Mouse (Mus musculus): Measurements from ENCODE around the gene Gdf15. TPM values are rescaled to one million over a fixed set of nuclear protein-coding genes. Genes with fewer than 3 reads are reported as not detected.
A peak's percentile ranks its signal among the peaks of the same experiment; 100 is the strongest.
"Not testable (repeated sequence)": the region's sequence is repeated elsewhere in the genome, so short reads cannot be mapped to it uniquely, and the experiment has no call there.

Gdf15 gene
- polyA plus RNA-seq, 1 experiment, result not detected

DNA sequence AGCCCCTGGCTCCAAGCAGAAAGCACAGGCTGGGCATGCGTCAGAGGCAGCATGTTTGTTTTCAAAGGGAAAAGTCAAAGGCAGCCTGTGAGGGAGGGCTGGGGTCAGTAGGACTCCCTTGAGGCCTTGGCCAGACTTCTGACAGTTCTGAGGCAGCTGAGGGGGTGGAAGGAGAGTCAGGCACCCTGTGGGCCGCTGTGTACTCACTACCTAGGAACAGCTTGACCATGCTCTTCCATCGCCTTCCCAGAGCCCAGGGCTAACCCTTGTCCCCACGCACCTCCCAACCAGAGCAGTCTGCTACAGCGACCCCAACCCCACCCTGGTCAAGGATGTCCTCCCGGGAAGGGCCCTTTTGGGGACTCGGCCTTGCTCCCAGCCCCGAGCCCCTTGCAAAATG is 39.1 kb downstream of the Gdf15 start:
- Histone ChIP-seq H3K4me1 (ENCODE audit: control insufficient read depth, insufficient read depth, low read length) (peaks cover 1% of the 10 kb centered on the region; the same call in 1 of the 2 replicates), H3K4me3 (replicated peaks; ENCODE audit: control insufficient read depth, low read depth, low read length) (no peak overlapping the region), H3K27ac (ENCODE audit: control insufficient read depth, insufficient read depth, low read depth, low read length, poor library complexity) (no peak overlapping the region)
- WGBS, result 78% methylated on average over 8 of the region's 8 CpGs
- TF ChIP-seq POLR2A (IDR thresholded peaks at IDR 0.05; ENCODE audit: borderline replicate concordance, control insufficient read depth, low read depth, low read length) (no peak), CTCF (IDR thresholded peaks at IDR 0.05; ENCODE audit: control insufficient read depth, insufficient read depth, low read length) (no peak)

DNA sequence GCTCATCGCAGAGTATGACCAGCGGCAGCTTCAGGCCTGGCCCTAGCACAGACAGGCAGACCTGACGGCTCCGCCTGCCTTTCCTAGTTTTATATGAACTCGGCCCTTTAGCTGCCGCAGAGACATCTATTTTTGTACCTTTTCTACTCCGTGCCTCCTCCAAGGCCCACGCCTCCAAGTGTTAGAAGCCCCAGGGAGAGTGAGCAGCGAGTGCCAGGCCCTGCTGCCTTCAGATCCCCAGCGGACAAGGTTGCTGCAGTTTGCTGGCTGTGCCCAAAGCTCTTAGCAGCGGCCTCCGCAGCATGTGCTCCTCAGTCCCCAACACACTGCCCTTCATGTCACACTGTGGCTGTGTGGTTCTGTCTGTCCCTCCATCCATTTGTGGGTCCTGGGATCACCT is 40.7 kb downstream of the Gdf15 start:
- no peak overlapping the region for H3K27ac ChIP-seq (ENCODE audit: control insufficient read depth, insufficient read depth, low read depth, low read length, poor library complexity)
- TF ChIP-seq POLR2A (IDR thresholded peaks at IDR 0.05; ENCODE audit: borderline replicate concordance, control insufficient read depth, low read depth, low read length) (no peak), CTCF (IDR thresholded peaks at IDR 0.05; ENCODE audit: control insufficient read depth, insufficient read depth, low read length) (no peak)
- peaks cover 1% of the 10 kb centered on the region; the same call in 1 of the 2 replicates for H3K4me1 ChIP-seq (ENCODE audit: control insufficient read depth, insufficient read depth, low read length)
- 91% methylated on average over 12 of the region's 12 CpGs for WGBS
- H3K4me3 ChIP-seq (replicated peaks; ENCODE audit: control insufficient read depth, low read depth, low read length), result no peak overlapping the region

DNA sequence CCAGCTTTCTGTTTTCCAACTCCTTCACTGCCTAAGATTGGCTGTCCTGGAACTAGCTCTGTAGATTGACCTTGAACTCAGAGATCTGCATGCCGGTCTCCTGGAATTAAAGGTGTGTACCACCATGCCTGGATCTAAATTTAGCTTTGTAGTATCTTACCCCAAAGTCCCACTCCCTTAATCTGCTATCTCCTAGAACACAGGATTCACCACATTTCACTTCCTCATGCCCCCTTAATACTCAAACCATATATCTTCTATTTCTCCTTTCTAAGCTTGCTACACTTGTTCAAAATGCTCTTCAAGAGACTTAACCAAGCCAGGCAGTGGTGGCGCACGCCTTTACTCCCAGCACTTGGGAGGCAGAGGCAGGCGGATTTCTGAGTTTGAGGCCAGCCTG is 44.3 kb downstream of the Gdf15 start:
- not testable (repeated sequence) for H3K27ac ChIP-seq (ENCODE audit: control insufficient read depth, insufficient read depth, low read depth, low read length, poor library complexity); H3K4me1 ChIP-seq (ENCODE audit: control insufficient read depth, insufficient read depth, low read length)
- WGBS, result 80% methylated on average over 4 of the region's 4 CpGs

DNA sequence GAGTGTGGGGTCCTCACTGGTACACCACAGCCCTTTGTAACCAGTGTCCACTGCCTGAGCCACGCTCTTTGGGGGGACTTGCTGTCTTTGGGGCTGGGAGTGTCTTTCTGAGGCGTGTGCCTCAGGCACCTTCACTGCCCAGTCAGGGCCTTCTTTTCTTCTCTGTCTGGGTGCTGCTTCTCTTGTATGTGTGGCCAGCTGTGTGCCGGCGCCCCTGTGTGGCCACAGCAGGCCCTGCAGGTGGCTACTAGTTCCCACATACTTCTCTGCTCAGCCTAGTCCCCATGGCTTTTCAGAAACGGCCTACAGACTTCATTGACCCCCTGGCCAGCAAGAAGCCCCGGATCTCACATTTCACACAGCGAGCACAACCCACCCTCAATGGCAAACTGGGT is 47.0 kb downstream of the Gdf15 start:
- no peak overlapping the region for H3K27ac ChIP-seq (ENCODE audit: control insufficient read depth, insufficient read depth, low read depth, low read length, poor library complexity)
- H3K4me1 ChIP-seq (ENCODE audit: control insufficient read depth, insufficient read depth, low read length), result no peaks in the 10 kb centered on the region
- 42% methylated on average over 7 of the region's 7 CpGs for WGBS
- H3K4me3 ChIP-seq (replicated peaks; ENCODE audit: control insufficient read depth, low read depth, low read length), result no peak overlapping the region
- TF ChIP-seq POLR2A (IDR thresholded peaks at IDR 0.05; ENCODE audit: borderline replicate concordance, control insufficient read depth, low read depth, low read length) (no peak), CTCF (IDR thresholded peaks at IDR 0.05; ENCODE audit: control insufficient read depth, insufficient read depth, low read length) (peak; percentile 83)

More for the DNA sequence above, 44.3 kb downstream of the Gdf15 start:
- not testable (repeated sequence) for H3K4me3 ChIP-seq (replicated peaks; ENCODE audit: control insufficient read depth, low read depth, low read length)

DNA sequence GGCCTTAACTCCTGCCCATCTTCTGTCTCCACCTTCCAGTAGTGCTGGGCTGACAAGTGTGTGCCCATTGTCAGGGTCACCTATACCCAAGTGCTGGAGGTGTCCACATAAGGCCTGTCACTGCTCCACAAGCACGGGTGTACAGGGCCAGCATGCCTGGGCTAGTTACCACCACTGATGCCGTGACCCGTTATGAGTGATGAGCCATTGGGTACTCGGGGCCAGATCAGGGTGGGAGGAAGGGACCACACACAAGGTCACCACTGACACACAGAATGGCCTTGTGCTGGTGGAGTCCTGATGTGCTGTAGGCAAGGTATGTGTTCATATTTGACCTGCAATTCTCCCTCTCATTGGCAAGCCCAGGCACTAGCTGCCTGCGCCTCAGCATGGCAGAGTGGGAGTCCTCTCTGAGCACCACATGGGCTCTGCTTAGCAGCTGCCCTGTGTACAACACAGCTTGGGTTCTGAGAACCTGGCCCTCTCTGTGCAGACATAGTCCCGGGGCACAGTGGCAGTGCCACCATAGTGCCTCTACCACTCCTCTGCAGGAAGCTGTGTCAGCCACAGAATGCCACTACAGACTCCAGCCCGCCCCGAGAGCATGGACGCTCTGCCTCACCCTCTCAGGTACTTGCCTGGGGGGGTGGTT is 47.5 kb downstream of the Gdf15 start:
- TF ChIP-seq CTCF (IDR thresholded peaks at IDR 0.05; ENCODE audit: control insufficient read depth, insufficient read depth, low read length), result no peak
- TF ChIP-seq POLR2A (IDR thresholded peaks at IDR 0.05; ENCODE audit: borderline replicate concordance, control insufficient read depth, low read depth, low read length), result no peak
- Histone ChIP-seq H3K4me3 (replicated peaks; ENCODE audit: control insufficient read depth, low read depth, low read length) (no peak overlapping the region), H3K27ac (ENCODE audit: control insufficient read depth, insufficient read depth, low read depth, low read length, poor library complexity) (no peak overlapping the region), H3K4me1 (ENCODE audit: control insufficient read depth, insufficient read depth, low read length) (no peaks in the 10 kb centered on the region)
- 91% methylated on average over 9 of the region's 9 CpGs for WGBS

DNA sequence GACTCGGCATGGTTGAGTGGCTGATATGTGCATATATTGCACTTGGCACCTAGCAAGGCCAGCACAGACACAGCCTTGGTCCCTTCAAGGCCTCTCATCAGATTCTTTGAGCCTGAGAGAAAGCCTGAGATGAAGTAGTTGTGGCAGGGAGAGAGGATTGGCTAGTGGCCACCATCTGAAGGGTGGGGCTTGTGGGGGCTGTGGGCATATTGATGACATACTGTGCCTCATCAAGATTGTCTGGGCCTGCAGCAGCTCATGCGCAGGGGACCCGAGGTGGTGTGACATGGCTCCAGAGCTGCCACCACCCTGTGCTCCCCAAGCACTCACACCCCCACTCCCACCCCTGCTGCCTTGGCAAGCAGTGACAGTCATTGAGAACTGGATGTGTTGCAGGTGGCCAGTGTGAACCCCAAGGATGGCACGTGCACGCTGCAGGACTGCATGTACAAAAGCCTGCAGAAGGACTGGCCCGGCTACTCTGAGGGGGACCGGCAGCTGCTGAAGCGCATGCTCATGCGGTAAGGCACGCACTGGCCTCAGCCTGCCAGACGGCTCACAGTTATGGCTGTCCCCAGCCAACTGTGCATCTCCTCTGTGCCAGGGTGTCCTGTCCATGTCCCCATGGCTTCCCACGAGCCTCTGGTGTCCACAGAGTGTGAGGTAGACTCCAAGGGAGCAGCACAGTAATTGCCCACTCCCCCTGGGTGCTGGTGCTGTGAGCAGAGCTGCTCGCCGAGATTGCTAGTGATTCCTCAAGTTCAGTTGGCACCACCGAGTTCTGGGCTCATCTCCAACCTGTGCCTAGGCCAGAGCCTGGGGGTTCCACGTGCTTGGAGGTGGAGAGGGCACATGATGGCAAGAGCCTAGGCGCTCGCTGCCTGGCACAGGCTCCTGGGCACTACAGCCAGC is 48.5 kb downstream of the Gdf15 start:
- Histone ChIP-seq H3K4me1 (ENCODE audit: control insufficient read depth, insufficient read depth, low read length) (no peaks in the 10 kb centered on the region), H3K4me3 (replicated peaks; ENCODE audit: control insufficient read depth, low read depth, low read length) (no peak overlapping the region), H3K27ac (ENCODE audit: control insufficient read depth, insufficient read depth, low read depth, low read length, poor library complexity) (no peak overlapping the region; the same call in 1 of the 2 replicates)
- WGBS, result 84% methylated on average over 18 of the region's 18 CpGs
- TF ChIP-seq CTCF (IDR thresholded peaks at IDR 0.05; ENCODE audit: control insufficient read depth, insufficient read depth, low read length), result no peak

Other genes starting within 250 kb of the Gdf15 start
- gene Crtc1, start 192.9 kb downstream of the Gdf15 start, polyA plus RNA-seq (2011; ENCODE audit: insufficient read depth, insufficient read length, low replicate concordance, missing spikeins), result 5.0 and 6.1 TPM in 2 replicates
- gene Klhl26, start 155.5 kb downstream of the Gdf15 start, polyA plus RNA-seq (2011; ENCODE audit: insufficient read depth, insufficient read length, low replicate concordance, missing spikeins), result 7.1 and 11.0 TPM in 2 replicates
- 1.3 TPM in 1 of 2 replicates, not detected in the other for gene Tmem59l, start 145.1 kb downstream of the Gdf15 start, polyA plus RNA-seq (2011; ENCODE audit: insufficient read depth, insufficient read length, low replicate concordance, missing spikeins)
- 3.7 and 5.5 TPM in 2 replicates for gene Crlf1, start 139.3 kb downstream of the Gdf15 start, polyA plus RNA-seq (2011; ENCODE audit: insufficient read depth, insufficient read length, low replicate concordance, missing spikeins)
- 46.9 and 63.6 TPM in 2 replicates for gene Rex1bd, start 125.7 kb downstream of the Gdf15 start, polyA plus RNA-seq (2011; ENCODE audit: insufficient read depth, insufficient read length, low replicate concordance, missing spikeins)
- 961 and 1,100 TPM in 2 replicates for gene Uba52, start 121.7 kb downstream of the Gdf15 start, polyA plus RNA-seq (2011; ENCODE audit: insufficient read depth, insufficient read length, low replicate concordance, missing spikeins)
- 98.7 and 181 TPM in 2 replicates for gene Fkbp8, start 104.7 kb downstream of the Gdf15 start, polyA plus RNA-seq (2011; ENCODE audit: insufficient read depth, insufficient read length, low replicate concordance, missing spikeins)
- gene Kxd1, start 104.5 kb downstream of the Gdf15 start, polyA plus RNA-seq (2011; ENCODE audit: insufficient read depth, insufficient read length, low replicate concordance, missing spikeins), result 29.0 and 41.3 TPM in 2 replicates
- 11.9 and 17.8 TPM in 2 replicates for gene Ell, start 93.0 kb downstream of the Gdf15 start, polyA plus RNA-seq (2011; ENCODE audit: insufficient read depth, insufficient read length, low replicate concordance, missing spikeins)
- 11.2 and 23.7 TPM in 2 replicates for gene Isyna1, start 38.1 kb downstream of the Gdf15 start, polyA plus RNA-seq (2011; ENCODE audit: insufficient read depth, insufficient read length, low replicate concordance, missing spikeins)
- 45.2 and 107 TPM in 2 replicates for gene Ssbp4, start 23.6 kb downstream of the Gdf15 start, polyA plus RNA-seq (2011; ENCODE audit: insufficient read depth, insufficient read length, low replicate concordance, missing spikeins)
- 3.4 and 18.8 TPM in 2 replicates for gene Lrrc25, start 16.3 kb downstream of the Gdf15 start, polyA plus RNA-seq (2011; ENCODE audit: insufficient read depth, insufficient read length, low replicate concordance, missing spikeins)
- gene Pgpep1, start 27.9 kb upstream of the Gdf15 start, polyA plus RNA-seq (2011; ENCODE audit: insufficient read depth, insufficient read length, low replicate concordance, missing spikeins), result 4.3 and 21.1 TPM in 2 replicates
- 69.2 and 119 TPM in 2 replicates for gene Lsm4, start 40.8 kb upstream of the Gdf15 start, polyA plus RNA-seq (2011; ENCODE audit: insufficient read depth, insufficient read length, low replicate concordance, missing spikeins)
- 48.1 and 58.0 TPM in 2 replicates for gene Jund, start 66.5 kb upstream of the Gdf15 start, polyA plus RNA-seq (2011; ENCODE audit: insufficient read depth, insufficient read length, low replicate concordance, missing spikeins)
- 0.29 TPM in 1 of 2 replicates, not detected in the other for gene Iqcn, start 71.0 kb upstream of the Gdf15 start, polyA plus RNA-seq (2011; ENCODE audit: insufficient read depth, insufficient read length, low replicate concordance, missing spikeins)
- gene Gm3336, start 86.1 kb upstream of the Gdf15 start, polyA plus RNA-seq (2011; ENCODE audit: insufficient read depth, insufficient read length, low replicate concordance, missing spikeins), result not detected in 2 replicates
- 2.7 and 3.2 TPM in 2 replicates for gene Pde4c, start 91.3 kb upstream of the Gdf15 start, polyA plus RNA-seq (2011; ENCODE audit: insufficient read depth, insufficient read length, low replicate concordance, missing spikeins)
- gene Rab3a, start 122.2 kb upstream of the Gdf15 start, polyA plus RNA-seq (2011; ENCODE audit: insufficient read depth, insufficient read length, low replicate concordance, missing spikeins), result 9.7 and 13.3 TPM in 2 replicates
- gene Mpv17l2, start 128.5 kb upstream of the Gdf15 start, polyA plus RNA-seq (2011; ENCODE audit: insufficient read depth, insufficient read length, low replicate concordance, missing spikeins), result 15.1 and 28.2 TPM in 2 replicates
- 12.8 and 19.5 TPM in 2 replicates for gene Pik3r2, start 144.3 kb upstream of the Gdf15 start, polyA plus RNA-seq (2011; ENCODE audit: insufficient read depth, insufficient read length, low replicate concordance, missing spikeins)
- 20.5 and 70.7 TPM in 2 replicates for gene Mast3, start 172.6 kb upstream of the Gdf15 start, polyA plus RNA-seq (2011; ENCODE audit: insufficient read depth, insufficient read length, low replicate concordance, missing spikeins)
- 0.36 and 1.9 TPM in 2 replicates for gene Il12rb1, start 176.0 kb upstream of the Gdf15 start, polyA plus RNA-seq (2011; ENCODE audit: insufficient read depth, insufficient read length, low replicate concordance, missing spikeins)
- 19.1 and 44.8 TPM in 2 replicates for gene Arrdc2, start 207.3 kb upstream of the Gdf15 start, polyA plus RNA-seq (2011; ENCODE audit: insufficient read depth, insufficient read length, low replicate concordance, missing spikeins)
- gene Kcnn1, start 230.8 kb upstream of the Gdf15 start, polyA plus RNA-seq (2011; ENCODE audit: insufficient read depth, insufficient read length, low replicate concordance, missing spikeins), result not detected in 2 replicates
- 27.6 and 41.7 TPM in 2 replicates for gene Ccdc124, start 241.5 kb upstream of the Gdf15 start, polyA plus RNA-seq (2011; ENCODE audit: insufficient read depth, insufficient read length, low replicate concordance, missing spikeins)